Mouse (Mus musculus) central nervous system, embryonic 11.5 days (tissue): Measurements from ENCODE around the gene Ces5a. TPM values are rescaled to one million over a fixed set of nuclear protein-coding genes. Genes with fewer than 3 reads are reported as not detected.

Source experiments
- polyA plus RNA-seq: library from polyadenylated mRNA; depleted of rRNA; stranded (reverse); fragments of >200 nt; gene quantifications from 2 replicates; pipeline ENCODE4 v1.2.3, GENCODE M21; 2012; rRNA removed

Ces5a gene
- polyA plus RNA-seq = 0.08 and 0.20 TPM in 2 replicates

GRCm38 (mm10) chr8:93535730-93536129 lies at the start of gene Ces5a:
Ces5a (minus strand) TSS chr8:93535830.

Other genes starting within 250 kb of the Ces5a start
- gene Ces1g, start 198.5 kb downstream of the Ces5a start, polyA plus RNA-seq = 0.07 TPM in 1 of 2 replicates, not detected in the other
- 0.06 TPM in 1 of 2 replicates, not detected in the other for gene Ces1h, start 156.1 kb downstream of the Ces5a start, polyA plus RNA-seq